8 mouse cellular contexts compared by ENCODE assay signal in genomic region chr9:116114339-116114738, GRCm38 (mm10).
DNase-seq lines count a peak whose midpoint lies in the region; ATAC-seq and TF ChIP-seq lines count a peak whose summit lies in the region.

No protein-coding gene starts in this region.

- H3K4me2 ChIP-seq in midbrain, embryonic 16.5 days (ENCODE audit: low read length), result no peak overlapping the region

- no peak for ATAC-seq in midbrain, embryonic 16.5 days

- H3K9me3 ChIP-seq in midbrain, embryonic 16.5 days (replicated peaks; ENCODE audit: control insufficient read depth, low read length, poor library complexity, severe bottlenecking), result no peaks in the 10 kb centered on the region

- TF ChIP-seq POLR2A in spleen, adult 2 months (IDR thresholded peaks at IDR 0.05; ENCODE audit: low read depth, low read length), result no peak
- no peak for TF ChIP-seq POLR2A in cerebellum, adult 2 months (IDR thresholded peaks at IDR 0.05; ENCODE audit: borderline replicate concordance, insufficient read depth, low read length)

- H3K27ac ChIP-seq in spleen, adult 2 months (ENCODE audit: insufficient read depth, low read length), result peak overlapping the region; percentile 45; the same call in 1 of the 2 replicates
- H3K27ac ChIP-seq in brown adipose tissue, adult 24 weeks (replicated peaks; ENCODE audit: low read depth, low read length), result peak overlapping the region; percentile 28
- no peak overlapping the region for H3K27ac ChIP-seq in cerebellum, adult 2 months (ENCODE audit: insufficient read depth, low read length)
- H3K27ac ChIP-seq in midbrain, embryonic 16.5 days (ENCODE audit: low read length), result no peak overlapping the region

- peaks cover 52% of the 10 kb centered on the region for H3K36me3 ChIP-seq in spleen, adult 2 months (ENCODE audit: control insufficient read depth, insufficient read depth, low read length)
- no peaks in the 10 kb centered on the region for H3K36me3 ChIP-seq in midbrain, embryonic 16.5 days (ENCODE audit: control insufficient read depth, insufficient read depth, low read length)

- no peaks in the 10 kb centered on the region for H3K27me3 ChIP-seq in spleen, adult 2 months (ENCODE audit: control insufficient read depth, insufficient read depth, low read length)
- H3K27me3 ChIP-seq in cerebellum, adult 2 months (ENCODE audit: control insufficient read depth, insufficient read depth, low read length), result no peaks in the 10 kb centered on the region; the same call in 1 of the 2 replicates
- no peaks in the 10 kb centered on the region for H3K27me3 ChIP-seq in midbrain, embryonic 16.5 days (ENCODE audit: control insufficient read depth, insufficient read depth, low read depth, low read length)

- H3K9ac ChIP-seq in midbrain, embryonic 16.5 days (ENCODE audit: low read depth, low read length), result no peak overlapping the region

- H3K4me3 ChIP-seq in spleen, adult 2 months (ENCODE audit: extremely low read depth, insufficient read depth, insufficient read length), result no peak overlapping the region
- H3K4me3 ChIP-seq in brown adipose tissue, adult 24 weeks (ENCODE audit: insufficient read depth, low read depth, low read length), result no peak overlapping the region
- no peak overlapping the region for H3K4me3 ChIP-seq in cerebellum, adult 2 months (replicated peaks; ENCODE audit: insufficient read depth, low read depth, low read length)
- H3K4me3 ChIP-seq in midbrain, embryonic 16.5 days (ENCODE audit: low read depth, low read length), result no peak overlapping the region

- no peak for TF ChIP-seq CTCF in spleen, adult 2 months (IDR thresholded peaks at IDR 0.05; ENCODE audit: extremely low read depth, insufficient read depth, insufficient read length, insufficient replicate concordance)
- TF ChIP-seq CTCF in cerebellum, adult 2 months (IDR thresholded peaks at IDR 0.05; ENCODE audit: borderline replicate concordance, insufficient read depth, low read depth, low read length), result no peak

- DNase-seq in spleen, adult 2 months (ENCODE audit: low read depth in 1 of 2, low spot score in 2 of 2), result peak; percentile 30 to 52
- DNase-seq in spleen, postnatal 14 days (ENCODE audit: low spot score in 2 of 2), result no peak
- DNase-seq in kidney, adult 8-10 months, result peak; percentile 59 to 72
- DNase-seq in lung, postnatal 36 days, result peak; percentile 80
- DNase-seq in cerebellum, adult 2 months, result no peak
- no peak for DNase-seq in urinary bladder, postnatal 36 days (ENCODE audit: low spot score in 2 of 2)

- 11% methylated on average over 4 of the region's 4 CpGs for WGBS in spleen, adult 2 months
- WGBS in cerebellum, adult 2 months, result 83% methylated on average over 4 of the region's 4 CpGs
- WGBS in midbrain, embryonic 16.5 days, result 71% methylated on average over 4 of the region's 4 CpGs

- peaks cover 6% of the 10 kb centered on the region; the same call in 1 of the 2 replicates for H3K4me1 ChIP-seq in spleen, adult 2 months (ENCODE audit: control insufficient read depth, insufficient read depth, insufficient read length)
- H3K4me1 ChIP-seq in brown adipose tissue, adult 24 weeks (ENCODE audit: control insufficient read depth, insufficient read depth, insufficient read length, low read length), result peaks cover 5% of the 10 kb centered on the region; the same call in 1 of the 2 replicates
- H3K4me1 ChIP-seq in cerebellum, adult 2 months (ENCODE audit: control insufficient read depth, insufficient read depth, low read length), result no peaks in the 10 kb centered on the region
- no peaks in the 10 kb centered on the region for H3K4me1 ChIP-seq in midbrain, embryonic 16.5 days (ENCODE audit: control insufficient read depth, insufficient read depth, low read length)

Comparison
In these comparisons a context has a peak if more than half of its experiments do, and no peak if none do; other contexts are left out.
1. DNase-seq: peak in spleen, adult 2 months (2 of 2), kidney, adult 8-10 months (2 of 2) and lung, postnatal 36 days (single experiment); none in spleen, postnatal 14 days (0 of 2), cerebellum, adult 2 months (0 of 2) and urinary bladder, postnatal 36 days (0 of 2).
2. H3K27ac ChIP-seq: peak in spleen, adult 2 months (single experiment) and brown adipose tissue, adult 24 weeks (single experiment); none in cerebellum, adult 2 months (single experiment) and midbrain, embryonic 16.5 days (single experiment).